Mouse (Mus musculus): Measurements from ENCODE around the gene Srsf4. TPM values are rescaled to one million over a fixed set of nuclear protein-coding genes. Genes with fewer than 3 reads are reported as not detected.

The Srsf4 gene
- polyA plus RNA-seq (2017; shearing (Covaris generic)): 159 TPM

GRCm38 (mm10) chr4:131873293-131874168, at the start of gene Srsf4:
Srsf4 (plus strand) TSS chr4:131873617.

GRCm38 (mm10) chr4:131837872-131838524, 35.4 kb upstream of the Srsf4 start, which contains the start of gene Ptpru:
Ptpru (minus strand) TSS chr4:131838288.

DNA sequence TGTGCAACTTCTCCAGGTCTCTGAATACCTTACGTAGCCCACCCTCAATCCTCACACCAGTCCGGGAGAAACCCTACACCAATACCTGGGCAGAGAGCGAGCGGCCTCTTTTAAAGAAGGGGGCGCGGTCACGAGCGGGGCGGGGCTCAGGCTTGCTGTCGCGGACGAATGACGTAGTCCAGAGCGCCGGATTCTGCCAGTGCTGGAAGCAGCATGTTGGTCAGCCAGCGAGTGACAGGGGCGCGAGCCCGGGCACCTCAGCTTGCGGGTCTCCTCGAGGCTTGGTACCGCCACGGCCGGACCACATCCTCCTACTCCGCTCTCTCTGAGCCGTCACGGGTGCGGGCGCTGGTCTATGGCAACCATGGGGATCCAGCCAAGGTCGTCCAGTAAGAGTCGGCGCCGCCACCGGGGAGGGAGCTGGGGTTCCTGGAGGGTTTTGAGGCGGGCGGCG, 30.1 kb upstream of the Srsf4 start, which contains the start of gene Mecr:
Mecr (plus strand) TSS at position 181 of the 454 bp plus-strand sequence.

GRCm38 (mm10) chr4:131921461-131922346, 48.3 kb downstream of the Srsf4 start, which contains the start of gene Tmem200b:
Tmem200b (plus strand) TSS chr4:131921771.

Other genes with a start within 250 kb of the Srsf4 start
- gene Ptpru, start 35.3 kb upstream of the Srsf4 start, polyA plus RNA-seq (2017; shearing (Covaris generic)): 0.09 TPM
- gene Mecr, start 30.1 kb upstream of the Srsf4 start, polyA plus RNA-seq (2017; shearing (Covaris generic)): 28.7 TPM
- not detected for gene Tmem200b, start 48.2 kb downstream of the Srsf4 start, polyA plus RNA-seq (2017; shearing (Covaris generic))
- 0.20 TPM for gene Gm10300, start 201.1 kb downstream of the Srsf4 start, polyA plus RNA-seq (2017; shearing (Covaris generic))
- 230 TPM for gene Epb41, start 201.7 kb downstream of the Srsf4 start, polyA plus RNA-seq (2017; shearing (Covaris generic))

All from naive thymus-derived CD4-positive, alpha-beta T cell, adult 5 months (primary cell).